Mouse (Mus musculus) testis, adult 2 months (tissue): ENCODE data around the gene Cd209g.
A peak's percentile ranks its signal among the peaks of the same experiment; 100 is the strongest.

Source experiments
- CTCF ChIP-seq: fragments of 200-500 bp; IDR thresholded peaks from 2 replicates; pipeline ENCODE4 v1.5.1; 2012; ENCODE audit warnings: low read depth, mild to moderate bottlenecking, inconsistent platforms, low read length, moderate library complexity; ENCODE audit not compliant: control insufficient read depth, insufficient read depth, insufficient replicate concordance
- POLR2A ChIP-seq: fragments of 200-500 bp; IDR thresholded peaks from 2 replicates; pipeline ENCODE4 v1.6.1; 2012; ENCODE audit warnings: low read depth, mild to moderate bottlenecking, inconsistent platforms, low read length, moderate library complexity; ENCODE audit not compliant: control insufficient read depth

- peak; percentile 87; the same call in 1 of the 2 replicates for TF ChIP-seq CTCF
- no peak for TF ChIP-seq POLR2A
These were observed 6.1 kb downstream of the Cd209g start for GRCm38 (mm10) chr8:4139660-4140646.
